Mouse (Mus musculus) neural tube, embryonic 12.5 days (tissue): ENCODE results near the gene Pex11b. TPM values are rescaled to one million over a fixed set of nuclear protein-coding genes. Genes with fewer than 3 reads are reported as not detected.

Source experiments
- ATAC-seq: fragments of 200-750 bp; cut with Nextera tagmentation; 2 replicates; pipeline ENCODE4 v1.8.0; 2017; ENCODE audit warnings: low read depth, mild to moderate bottlenecking, moderate TSS enrichment, moderate library complexity; ENCODE audit not compliant: low FRiP score
- H3K27ac ChIP-seq: fragments of 300-500 bp; sonication (generic); 2 replicates; pipeline ENCODE4 v1.5.1; 2016
- H3K27me3 ChIP-seq: fragments of 300-500 bp; sonication (generic); replicated peaks from 2 replicates; pipeline ENCODE4 v1.6.1; 2016; ENCODE audit warnings: mild to moderate bottlenecking
- H3K36me3 ChIP-seq: fragments of 300-500 bp; sonication (generic); 2 replicates; pipeline ENCODE4 v1.6.1; 2016; ENCODE audit warnings: mild to moderate bottlenecking
- H3K4me1 ChIP-seq: fragments of 300-500 bp; sonication (generic); 2 replicates; pipeline ENCODE4 v1.6.1; 2016
- H3K4me2 ChIP-seq: fragments of 300-500 bp; sonication (generic); replicated peaks from 2 replicates; pipeline ENCODE4 v1.6.1; 2016; ENCODE audit warnings: mild to moderate bottlenecking
- H3K4me3 ChIP-seq: fragments of 300-500 bp; sonication (generic); 2 replicates; pipeline ENCODE4 v1.5.1; 2016
- H3K9ac ChIP-seq: fragments of 300-500 bp; sonication (generic); 2 replicates; pipeline ENCODE4 v1.6.1; 2016; ENCODE audit warnings: mild to moderate bottlenecking
- H3K9me3 ChIP-seq: fragments of 300-500 bp; sonication (generic); 2 replicates; pipeline ENCODE4 v1.6.1; 2016; ENCODE audit warnings: mild to moderate bottlenecking
- WGBS: fragments of 180-500 bp; shearing (Covaris S2); methylation state at CpG from one replicate; pipeline ENCODE4 v1.1.7; 2016; 5-methylcytosine and 5-hydroxymethylcytosine counted together
- polyA plus RNA-seq: library from polyadenylated mRNA; unstranded; fragments of >200 nt; fragmentation: Nextera tagmentation; extraction: Ambion mirVana; gene quantifications from 2 replicates; pipeline ENCODE4 v1.2.1, GENCODE M21; 2016

Pex11b gene
- 43.9 and 45.9 TPM in 2 replicates for polyA plus RNA-seq

DNA sequence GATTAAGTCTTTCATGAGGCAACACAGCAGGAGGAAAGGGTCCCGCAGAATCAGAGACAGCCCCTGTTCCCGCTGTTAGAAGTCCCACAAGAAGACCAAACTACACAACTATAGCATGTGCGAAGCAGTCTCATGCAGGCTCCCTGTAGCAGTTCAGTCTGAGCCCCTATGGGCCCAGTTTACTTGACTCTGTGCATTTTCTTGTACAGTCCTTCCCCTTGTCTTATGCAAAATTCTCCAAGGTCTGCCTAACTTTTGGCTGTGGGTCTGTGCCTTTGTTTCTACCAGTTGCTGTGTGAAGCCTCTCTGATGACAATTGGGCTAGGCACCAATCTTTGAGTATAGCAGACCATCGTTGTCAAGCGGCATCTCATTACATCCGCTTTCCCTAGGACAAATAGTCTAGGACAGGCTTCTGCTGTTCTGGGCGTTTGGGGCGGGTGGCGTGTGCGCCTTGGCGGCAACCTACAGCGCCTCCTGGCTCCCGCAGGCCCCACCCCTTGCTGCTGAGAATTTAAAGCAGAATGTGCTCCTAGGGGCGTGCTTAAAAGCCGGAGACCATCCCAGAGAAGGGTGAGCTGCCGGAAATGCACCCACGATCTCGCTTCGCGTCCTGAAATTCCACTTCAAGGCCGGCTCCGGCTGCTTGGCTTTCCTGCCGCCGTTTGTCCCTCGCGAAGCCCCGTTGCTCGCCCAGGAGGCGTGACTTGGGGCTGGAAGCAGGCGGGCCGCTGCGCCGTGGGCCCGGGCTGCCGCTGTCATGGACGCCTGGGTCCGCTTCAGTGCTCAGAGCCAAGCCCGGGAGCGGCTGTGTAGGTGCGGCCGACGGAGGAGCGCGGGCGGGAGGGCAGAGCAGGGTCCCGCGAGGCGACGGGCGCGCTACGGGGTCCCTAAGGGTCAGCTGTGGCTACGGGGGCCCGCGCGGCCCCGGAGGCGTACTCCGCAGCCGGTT is at the start of gene Pex11b, which contains the start of gene Gm42957:
Pex11b (plus strand) TSS at position 449 of the 952 bp plus-strand sequence.
Gm42957 (plus strand) TSS at position 547 of the 952 bp plus-strand sequence.
- peak; percentile 91 for ATAC-seq
- 2% methylated on average over 60 of the region's 60 CpGs for WGBS

DNA sequence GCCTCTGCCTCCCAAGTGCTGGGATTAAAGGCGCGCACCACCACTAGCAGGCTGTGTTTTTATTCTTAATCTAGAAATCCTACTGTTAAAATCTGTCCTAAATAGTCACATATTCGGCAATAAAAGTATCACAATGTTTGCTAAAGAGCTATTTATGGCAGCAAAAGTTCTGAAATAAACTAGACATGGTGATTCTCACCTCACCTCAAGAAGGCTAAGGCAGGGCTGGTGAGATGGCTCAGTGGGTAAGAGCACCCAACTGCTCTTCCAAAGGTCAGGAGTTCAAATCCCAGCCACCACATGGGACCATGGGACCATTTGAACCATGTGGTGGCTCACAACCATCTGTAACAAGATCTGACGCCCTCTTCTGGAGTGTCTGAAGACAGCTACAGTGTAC is 44.5 kb upstream of the Pex11b start:
- H3K9me3 ChIP-seq, result no peaks in the 10 kb centered on the region
- no peak for ATAC-seq
- H3K36me3 ChIP-seq, result no peaks in the 10 kb centered on the region
- 80% methylated on average over 4 of the region's 4 CpGs for WGBS
- H3K4me1 ChIP-seq, result peaks cover 11% of the 10 kb centered on the region
- H3K9ac ChIP-seq, result no peak overlapping the region
- H3K4me2 ChIP-seq, result no peak overlapping the region
- no peak overlapping the region for H3K4me3 ChIP-seq
- H3K27ac ChIP-seq, result no peak overlapping the region
- H3K27me3 ChIP-seq, result peaks cover 9% of the 10 kb centered on the region; the same call in 1 of the 2 replicates

More for the DNA sequence above, at the start of gene Pex11b, which contains the start of gene Gm42957:
- Histone ChIP-seq H3K4me1 (peaks cover 24% of the 10 kb centered on the region), H3K36me3 (peaks cover 44% of the 10 kb centered on the region), H3K9ac (peak within 1 kb of the TSS; percentile 96), H3K27ac (peak within 1 kb of the TSS; percentile 53; the same call in 1 of the 2 replicates), H3K4me3 (peak within 1 kb of the TSS; percentile 90), H3K9me3 (no peaks in the 10 kb centered on the region), H3K27me3 (no peaks in the 10 kb centered on the region), H3K4me2 (peak within 1 kb of the TSS; percentile 93)

DNA sequence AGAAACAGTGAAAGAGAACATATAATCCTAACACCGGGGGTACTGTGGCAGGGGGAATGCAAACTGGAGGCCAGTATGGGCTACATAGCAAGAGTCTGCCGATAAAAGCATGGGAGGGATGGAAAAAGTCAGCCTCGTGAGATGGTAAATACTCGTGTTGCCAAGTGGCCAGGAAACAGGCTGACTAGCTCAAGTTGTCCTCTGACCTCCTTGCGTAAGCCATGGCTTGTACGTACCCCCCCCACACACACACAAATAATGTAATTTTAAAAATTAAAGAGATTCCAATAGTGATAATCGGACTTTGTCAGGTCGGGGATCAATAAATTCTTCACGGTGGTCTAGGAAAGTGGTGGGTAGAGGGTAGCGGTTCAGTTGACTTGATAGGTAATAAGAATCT is 41.8 kb upstream of the Pex11b start:
- H3K4me1 ChIP-seq, result peaks cover 38% of the 10 kb centered on the region
- ATAC-seq, result no peak; the same call in 1 of the 2 replicates
- under 1% methylated on average over 10 of the region's 10 CpGs for WGBS

DNA sequence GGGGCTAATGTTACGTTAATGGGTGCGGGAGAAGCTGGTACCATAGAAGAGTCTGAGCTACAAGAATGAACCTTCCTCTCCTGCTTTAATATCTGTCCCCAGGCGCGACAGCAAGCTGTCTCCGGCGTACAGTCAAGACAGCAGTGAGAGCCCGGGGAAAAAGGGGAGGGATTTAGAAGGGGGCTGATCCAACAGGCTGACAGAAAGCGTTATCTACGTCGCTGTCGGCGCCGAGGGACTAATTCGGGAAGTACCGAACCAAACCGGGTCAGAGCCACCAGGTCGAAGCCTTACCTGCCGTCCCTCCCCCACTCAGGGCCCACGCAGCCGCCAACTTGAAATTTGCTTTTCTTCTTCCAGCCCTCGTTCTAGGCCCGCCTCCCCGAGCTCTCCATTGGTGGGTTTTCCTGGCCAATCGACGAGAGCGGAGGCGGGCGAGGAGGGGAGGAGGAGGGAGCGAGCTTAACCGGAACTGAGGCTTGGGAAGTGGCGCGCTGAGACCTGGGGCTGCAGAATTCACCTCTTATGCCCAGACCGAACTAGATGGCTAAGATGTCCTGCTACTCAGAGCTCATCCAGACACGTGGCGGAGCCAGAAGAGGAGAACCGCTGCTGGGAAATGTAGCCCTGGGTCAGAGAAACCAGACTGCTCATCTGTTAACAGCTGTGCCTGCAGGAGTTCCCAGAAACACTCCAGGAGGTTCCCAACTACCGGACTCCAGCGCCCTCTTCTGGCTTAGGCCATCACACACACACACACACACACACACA is 41.2 kb upstream of the Pex11b start, which contains the start of gene Polr3gl:
Polr3gl (minus strand) TSS at position 392 of the 771 bp plus-strand sequence.
- Histone ChIP-seq H3K4me1 (peaks cover 44% of the 10 kb centered on the region), H3K4me2 (peak within 1 kb of the TSS; percentile 84), H3K27ac (peak within 1 kb of the TSS; percentile 21; the same call in 1 of the 2 replicates), H3K4me3 (peak within 1 kb of the TSS; percentile 52), H3K9ac (peak within 1 kb of the TSS; percentile 54), H3K36me3 (no peaks in the 10 kb centered on the region), H3K9me3 (no peaks in the 10 kb centered on the region), H3K27me3 (peaks cover 22% of the 10 kb centered on the region)
- ATAC-seq, result peak; percentile 76
- WGBS, result under 1% methylated on average over 38 of the region's 38 CpGs

More for the DNA sequence above, 41.8 kb upstream of the Pex11b start:
- Histone ChIP-seq H3K36me3 (no peaks in the 10 kb centered on the region), H3K9ac (peak overlapping the region; percentile 54), H3K27me3 (peaks cover 20% of the 10 kb centered on the region), H3K4me3 (peak overlapping the region; percentile 52), H3K9me3 (no peaks in the 10 kb centered on the region), H3K27ac (0 out of 2 replicates have a peak overlapping the region, but pooled peaks have one; percentile 21), H3K4me2 (peak overlapping the region; percentile 84)

DNA sequence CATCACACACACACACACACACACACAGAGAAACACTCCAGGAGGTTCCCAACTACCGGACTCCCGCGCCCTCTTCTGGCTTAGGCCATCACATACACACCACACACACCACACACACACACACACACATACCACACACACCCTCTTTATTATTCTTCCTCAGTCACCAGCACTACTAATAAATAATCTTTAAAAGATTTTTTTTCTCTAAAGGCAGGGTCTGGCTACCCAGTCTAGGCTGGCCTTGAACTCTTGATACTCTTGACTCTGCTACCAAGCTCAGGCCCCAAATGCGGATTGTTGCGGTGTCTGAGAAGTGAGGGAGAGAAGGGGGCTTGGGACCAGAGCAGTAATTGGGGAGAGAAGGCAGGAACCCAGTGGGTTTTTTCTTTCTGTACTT is 40.3 kb upstream of the Pex11b start:
- Histone ChIP-seq H3K27me3 (peaks cover 27% of the 10 kb centered on the region), H3K4me3 (no peak overlapping the region)

DNA sequence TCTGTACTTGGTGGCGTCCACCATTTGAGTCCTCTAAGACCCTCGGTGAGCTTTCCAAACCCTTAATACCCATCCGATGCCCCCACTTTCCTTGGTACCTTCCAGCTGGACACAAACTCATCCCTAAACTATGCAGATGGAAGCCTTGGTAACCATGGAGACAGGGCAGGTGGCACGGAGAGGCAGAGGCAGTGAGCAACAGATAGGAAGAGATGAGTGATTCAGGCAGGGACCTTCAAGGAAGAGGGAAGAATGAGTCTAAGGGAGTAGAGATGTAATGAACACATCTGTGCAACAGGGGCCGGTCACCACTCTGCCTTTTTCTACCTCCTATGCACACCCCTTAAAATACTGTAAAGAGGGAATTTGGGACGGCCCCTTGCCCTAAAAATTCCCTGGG is 39.5 kb upstream of the Pex11b start:
- H3K27ac ChIP-seq, result no peak overlapping the region
- peak overlapping the region; percentile 93 for H3K4me2 ChIP-seq
- H3K9me3 ChIP-seq, result no peaks in the 10 kb centered on the region
- peaks cover 27% of the 10 kb centered on the region for H3K27me3 ChIP-seq
- ATAC-seq, result no peak
- peaks cover 55% of the 10 kb centered on the region for H3K4me1 ChIP-seq
- no peak overlapping the region for H3K4me3 ChIP-seq
- no peak overlapping the region for H3K9ac ChIP-seq
- no peaks in the 10 kb centered on the region for H3K36me3 ChIP-seq
- WGBS, result 19% methylated on average over 6 of the region's 6 CpGs

More for the DNA sequence above, 40.3 kb upstream of the Pex11b start:
- no peaks in the 10 kb centered on the region for H3K36me3 ChIP-seq
- no peak for ATAC-seq
- H3K4me2 ChIP-seq, result no peak overlapping the region
- H3K9me3 ChIP-seq, result no peaks in the 10 kb centered on the region
- no peak overlapping the region for H3K27ac ChIP-seq
- WGBS, result 78% methylated on average over 5 of the region's 5 CpGs
- peaks cover 47% of the 10 kb centered on the region for H3K4me1 ChIP-seq
- H3K9ac ChIP-seq, result no peak overlapping the region

DNA sequence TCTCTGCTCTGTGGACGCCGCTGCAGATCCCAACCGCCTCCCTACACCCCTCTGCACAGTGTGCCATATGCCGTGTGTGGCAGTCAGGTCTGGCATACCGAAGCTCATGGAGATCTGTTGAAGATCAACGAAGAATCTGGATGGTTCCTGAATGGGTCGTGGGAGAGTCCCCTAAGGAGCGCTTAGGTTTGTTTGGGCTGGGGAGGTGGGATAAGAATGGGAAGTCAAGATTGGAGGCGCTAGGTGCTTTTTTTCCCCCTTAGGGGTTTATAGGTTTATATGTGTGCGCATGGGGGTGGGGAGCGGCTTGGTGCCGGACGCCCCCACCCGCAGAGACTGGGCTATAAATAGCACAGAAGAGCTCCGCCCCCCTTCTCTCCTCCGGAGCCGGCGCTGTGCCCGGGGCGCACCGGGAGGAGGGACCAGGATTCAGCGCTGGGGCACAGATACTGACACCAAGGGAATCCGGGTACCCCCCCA is 38.9 kb upstream of the Pex11b start, which contains the start of gene Ankrd34a:
Ankrd34a (plus strand) TSS at position 409 of the 480 bp plus-strand sequence.
- H3K9me3 ChIP-seq, result no peaks in the 10 kb centered on the region
- H3K4me3 ChIP-seq, result peak within 1 kb of the TSS; percentile 43
- H3K4me1 ChIP-seq, result peaks cover 55% of the 10 kb centered on the region
- no peak within 1 kb of the TSS for H3K27ac ChIP-seq
- peaks cover 27% of the 10 kb centered on the region for H3K27me3 ChIP-seq
- H3K4me2 ChIP-seq, result peak within 1 kb of the TSS; percentile 93
- H3K36me3 ChIP-seq, result no peaks in the 10 kb centered on the region
- ATAC-seq, result no peak
- WGBS, result under 1% methylated on average over 23 of the region's 23 CpGs
- peak within 1 kb of the TSS; percentile 72 for H3K9ac ChIP-seq

DNA sequence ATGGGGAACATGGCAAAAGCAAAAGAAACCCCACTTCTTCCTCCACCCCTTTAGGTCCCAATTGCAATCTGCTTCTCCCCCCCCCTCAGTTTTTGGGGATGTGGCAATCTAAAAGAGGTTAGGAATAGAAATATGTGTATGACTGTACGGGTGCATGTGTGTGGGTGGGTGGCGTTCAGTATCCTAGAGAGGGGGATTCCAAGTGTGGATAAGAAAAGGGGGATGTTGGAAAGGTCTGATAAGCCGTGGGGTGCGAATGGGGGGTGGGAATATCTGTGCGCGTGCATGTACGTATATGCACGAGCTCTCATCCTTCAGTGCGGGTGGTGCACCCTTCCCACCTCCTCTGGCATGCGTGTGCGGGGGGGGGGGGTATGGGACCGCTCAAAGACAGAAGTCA is 38.3 kb upstream of the Pex11b start:
- Histone ChIP-seq H3K9ac (peak overlapping the region; percentile 72), H3K36me3 (no peaks in the 10 kb centered on the region), H3K27me3 (peaks cover 27% of the 10 kb centered on the region), H3K4me1 (peaks cover 57% of the 10 kb centered on the region), H3K4me3 (peak overlapping the region; percentile 43), H3K9me3 (no peaks in the 10 kb centered on the region), H3K4me2 (peak overlapping the region; percentile 93), H3K27ac (no peak overlapping the region)
- 6% methylated on average over 10 of the region's 12 CpGs for WGBS
- ATAC-seq, result no peak

DNA sequence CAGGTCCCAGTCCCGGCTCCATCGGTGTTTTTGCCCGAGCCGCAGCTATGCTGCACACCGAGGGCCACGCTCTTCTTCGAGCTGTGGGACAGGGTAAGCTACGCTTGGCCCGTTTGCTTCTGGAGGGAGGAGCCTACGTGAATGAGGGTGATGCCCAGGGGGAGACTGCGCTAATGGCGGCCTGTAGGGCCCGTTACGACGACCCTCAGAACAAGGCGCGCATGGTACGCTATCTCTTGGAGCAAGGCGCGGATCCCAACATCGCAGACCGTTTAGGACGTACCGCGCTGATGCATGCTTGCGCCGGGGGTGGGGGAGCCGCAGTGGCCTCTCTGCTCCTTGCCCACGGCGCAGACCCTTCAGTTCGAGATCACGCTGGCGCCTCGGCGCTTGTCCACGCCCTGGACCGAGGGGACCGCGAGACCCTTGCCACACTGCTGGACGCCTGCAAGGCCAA is 37.7 kb upstream of the Pex11b start:
- peaks cover 59% of the 10 kb centered on the region for H3K4me1 ChIP-seq
- ATAC-seq, result no peak
- WGBS, result under 1% methylated on average over 40 of the region's 40 CpGs

DNA sequence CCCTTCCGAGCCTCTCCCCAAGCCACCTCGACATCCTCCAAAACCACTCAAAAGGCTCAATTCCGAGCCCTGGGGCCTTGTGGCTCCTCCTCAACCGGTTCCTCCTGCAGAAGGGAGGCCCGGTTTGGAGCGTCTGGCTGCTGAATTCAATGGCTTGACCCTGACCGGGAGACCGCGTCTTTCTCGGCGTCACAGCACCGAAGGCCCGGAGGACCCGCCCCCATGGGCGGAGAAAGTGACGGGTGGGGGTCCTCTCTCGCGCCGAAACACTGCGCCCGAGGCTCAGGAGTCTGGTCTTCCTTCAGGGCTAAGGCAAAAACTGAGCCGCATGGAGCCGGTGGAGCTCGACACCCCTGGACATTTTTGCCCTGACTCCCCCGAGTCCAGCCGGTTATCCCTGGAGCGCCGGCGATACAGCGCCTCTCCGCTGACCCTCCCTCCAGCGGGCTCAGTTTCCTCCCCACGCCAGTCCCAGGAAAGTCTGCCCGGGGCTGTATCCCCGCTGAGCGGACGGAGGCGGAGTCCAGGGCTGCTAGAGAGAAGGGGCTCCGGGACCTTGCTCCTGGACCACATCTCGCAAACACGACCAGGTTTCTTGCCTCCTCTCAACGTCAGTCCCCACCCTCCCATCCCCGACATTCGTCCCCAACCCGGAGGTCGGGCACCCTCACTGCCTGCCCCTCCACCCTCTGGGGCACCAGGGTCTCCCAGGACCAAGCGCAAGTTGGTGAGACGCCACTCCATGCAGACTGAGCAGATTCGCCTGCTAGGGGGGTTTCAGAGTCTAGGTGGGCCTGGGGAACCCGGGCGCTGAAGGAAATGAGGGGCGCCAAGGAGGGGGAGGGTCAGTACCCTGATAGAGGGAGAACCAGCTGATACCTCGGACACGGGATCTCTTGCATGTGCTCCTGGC is 36.8 kb upstream of the Pex11b start:
- Histone ChIP-seq H3K27ac (0 out of 2 replicates have a peak overlapping the region, but pooled peaks have one; percentile 37), H3K9me3 (no peaks in the 10 kb centered on the region), H3K9ac (peak overlapping the region; percentile 72), H3K4me3 (peak overlapping the region; percentile 43), H3K27me3 (peaks cover 27% of the 10 kb centered on the region), H3K4me2 (peak overlapping the region; percentile 93), H3K4me1 (peaks cover 64% of the 10 kb centered on the region), H3K36me3 (no peaks in the 10 kb centered on the region)
- WGBS, result under 1% methylated on average over 54 of the region's 54 CpGs
- ATAC-seq, result no peak

More for the DNA sequence above, 37.7 kb upstream of the Pex11b start:
- peaks cover 27% of the 10 kb centered on the region for H3K27me3 ChIP-seq
- no peaks in the 10 kb centered on the region for H3K36me3 ChIP-seq
- H3K9me3 ChIP-seq, result no peaks in the 10 kb centered on the region
- peak overlapping the region; percentile 72 for H3K9ac ChIP-seq
- H3K27ac ChIP-seq, result no peak overlapping the region
- H3K4me2 ChIP-seq, result peak overlapping the region; percentile 93
- peak overlapping the region; percentile 43 for H3K4me3 ChIP-seq

DNA sequence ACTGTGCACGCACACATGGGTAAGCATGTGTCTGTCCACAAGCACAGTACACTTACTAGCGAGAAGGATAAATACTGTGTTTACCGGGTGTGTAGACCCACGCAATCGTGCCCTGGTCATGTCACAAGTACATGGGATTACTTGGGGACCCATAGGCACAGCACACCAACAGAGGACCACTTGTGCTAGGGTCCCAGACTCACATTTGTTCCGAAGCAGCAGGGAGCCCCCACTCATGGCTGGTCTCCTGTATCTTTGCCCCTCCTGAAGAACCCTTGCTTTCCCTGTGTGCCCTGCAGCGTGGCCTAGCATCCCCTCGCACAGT is 36.1 kb upstream of the Pex11b start:
- peaks cover 27% of the 10 kb centered on the region for H3K27me3 ChIP-seq
- H3K9me3 ChIP-seq, result no peaks in the 10 kb centered on the region
- peaks cover 70% of the 10 kb centered on the region for H3K4me1 ChIP-seq
- H3K9ac ChIP-seq, result no peak overlapping the region
- peak overlapping the region; percentile 43 for H3K4me3 ChIP-seq
- H3K27ac ChIP-seq, result no peak overlapping the region
- no peak for ATAC-seq
- H3K4me2 ChIP-seq, result peak overlapping the region; percentile 93
- 42% methylated on average over 8 of the region's 8 CpGs for WGBS
- 0 out of 2 replicates have a peak, but pooled peaks cover 5% of the 10 kb centered on the region for H3K36me3 ChIP-seq
